Mouse (Mus musculus) lung, adult 2 months (tissue): ENCODE data around the gene Slc38a4.

Experiments
- CTCF ChIP-seq: fragments of 200-500 bp; IDR thresholded peaks from 2 replicates; pipeline ENCODE4 v1.5.1; 2011; ENCODE audit warnings: mild to moderate bottlenecking, low read length, control low read depth; ENCODE audit not compliant: insufficient read depth
- POLR2A ChIP-seq: fragments of 200-500 bp; IDR thresholded peaks from 2 replicates; pipeline ENCODE4 v1.6.1; 2011; ENCODE audit warnings: low read depth, mild to moderate bottlenecking, control low read depth, low read length, borderline replicate concordance; ENCODE audit errors: extremely low read depth

DNA sequence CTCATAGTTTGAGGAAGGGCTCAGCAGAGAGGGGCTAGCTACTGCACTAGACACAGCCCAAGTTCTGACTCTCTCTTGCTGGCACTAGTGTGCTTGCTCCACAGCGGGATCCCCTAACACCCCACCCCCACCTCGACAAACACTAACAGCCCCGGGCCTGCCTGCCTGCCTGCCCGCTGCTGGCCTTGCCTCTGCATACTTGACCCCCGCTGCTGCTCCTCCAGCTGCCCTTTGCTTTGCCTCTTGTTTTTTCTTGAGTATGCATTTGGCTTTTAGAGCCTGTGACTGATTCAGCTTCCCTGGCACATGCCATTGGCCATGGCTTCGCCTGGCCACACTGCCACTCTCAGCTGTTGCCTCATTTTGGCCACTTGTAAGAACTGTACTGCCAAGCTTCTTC is 33.8 kb upstream of the Slc38a4 start:
- TF ChIP-seq CTCF (no peak), POLR2A (no peak)
